ENCODE assay signal across 8 mouse cellular contexts in genomic region chr9:43827593-43827992, GRCm38 (mm10).
DNase-seq lines count a peak whose midpoint lies in the region; ATAC-seq and TF ChIP-seq lines count a peak whose summit lies in the region.

No protein-coding gene starts in this region.

- no peaks in the 10 kb centered on the region for H3K4me1 ChIP-seq in testis, adult 2 months (ENCODE audit: control insufficient read depth, insufficient read depth, low read length)
- peaks cover 19% of the 10 kb centered on the region for H3K4me1 ChIP-seq in embryonic facial prominence, embryonic 14.5 days (ENCODE audit: control insufficient read depth, insufficient read depth, low read length)
- no peaks in the 10 kb centered on the region for H3K4me1 ChIP-seq in stomach, postnatal 0 days (replicated peaks; ENCODE audit: control insufficient read depth, insufficient read depth)

- H3K36me3 ChIP-seq in testis, adult 2 months (ENCODE audit: control insufficient read depth, insufficient read depth, low read length) = no peaks in the 10 kb centered on the region
- H3K36me3 ChIP-seq in embryonic facial prominence, embryonic 14.5 days (ENCODE audit: control insufficient read depth, insufficient read depth, low read length) = no peaks in the 10 kb centered on the region
- no peaks in the 10 kb centered on the region for H3K36me3 ChIP-seq in stomach, postnatal 0 days (ENCODE audit: control insufficient read depth, insufficient read depth, low read length)

- no peaks in the 10 kb centered on the region for H3K9me3 ChIP-seq in embryonic facial prominence, embryonic 14.5 days (ENCODE audit: control insufficient read depth, low read length)
- no peaks in the 10 kb centered on the region for H3K9me3 ChIP-seq in stomach, postnatal 0 days (ENCODE audit: control insufficient read depth, low read length)

- DNase-seq in CD4-positive, CD25-positive, alpha-beta regulatory T cell, adult 2 months (ENCODE audit: low read depth, low spot score) = peak; percentile 67
- no peak for DNase-seq in testis, postnatal 14 days (ENCODE audit: low spot score)
- DNase-seq in embryonic facial prominence, embryonic 14.5 days (ENCODE audit: low spot score) = peak; percentile 77
- DNase-seq in kidney, postnatal 4 days = peak; percentile 71 to 75
- DNase-seq in lung, postnatal 36 days = peak; percentile 72
- DNase-seq in stomach, postnatal 0 days (ENCODE audit: low spot score) = peak; percentile 64

- TF ChIP-seq CTCF in testis, adult 2 months (IDR thresholded peaks at IDR 0.05; ENCODE audit: control insufficient read depth, insufficient read depth, insufficient replicate concordance, low read depth, low read length) = peak; percentile 78
- TF ChIP-seq CTCF in stomach, postnatal 0 days (IDR thresholded peaks at IDR 0.05; ENCODE audit: low read depth) = peak; percentile 79

- H3K4me3 ChIP-seq in testis, adult 2 months (ENCODE audit: control insufficient read depth, low read depth, low read length) = no peak overlapping the region
- no peak overlapping the region for H3K4me3 ChIP-seq in embryonic facial prominence, embryonic 14.5 days (ENCODE audit: low read depth, low read length)
- no peak overlapping the region for H3K4me3 ChIP-seq in stomach, postnatal 0 days (ENCODE audit: low read depth, low read length)

- H3K27me3 ChIP-seq in testis, adult 2 months (ENCODE audit: control insufficient read depth, insufficient read depth, low read length) = no peaks in the 10 kb centered on the region
- no peaks in the 10 kb centered on the region for H3K27me3 ChIP-seq in embryonic facial prominence, embryonic 14.5 days (replicated peaks; ENCODE audit: control insufficient read depth, insufficient read depth, low read length)
- no peaks in the 10 kb centered on the region for H3K27me3 ChIP-seq in stomach, postnatal 0 days (ENCODE audit: control insufficient read depth, insufficient read depth, low read length)

- TF ChIP-seq EP300 in stomach, postnatal 0 days (optimal IDR thresholded peaks at IDR 0.05) = no peak

- no peak for ATAC-seq in CD4-positive, CD25-positive, alpha-beta regulatory T cell, adult 4 months
- peak; percentile 42; the same call in 1 of the 2 replicates for ATAC-seq in embryonic facial prominence, embryonic 14.5 days (ENCODE audit: low read depth)
- 0 out of 2 replicates have a peak, but pooled peaks have one; percentile 13 for ATAC-seq in stomach, postnatal 0 days (ENCODE audit: low FRiP score, low TSS enrichment)

- WGBS in embryonic facial prominence, embryonic 14.5 days = 41% methylated on average over 5 of the region's 5 CpGs
- 44% methylated on average over 5 of the region's 5 CpGs for WGBS in stomach, postnatal 0 days

- H3K27ac ChIP-seq in testis, adult 2 months (ENCODE audit: control insufficient read depth, insufficient read depth, low read depth, low read length) = no peak overlapping the region
- 0 out of 2 replicates have a peak overlapping the region, but pooled peaks have one; percentile 44 for H3K27ac ChIP-seq in embryonic facial prominence, embryonic 14.5 days (replicated peaks; ENCODE audit: low read depth, low read length)
- H3K27ac ChIP-seq in stomach, postnatal 0 days (replicated peaks) = no peak overlapping the region

- H3K4me2 ChIP-seq in embryonic facial prominence, embryonic 14.5 days (ENCODE audit: low read depth, low read length) = no peak overlapping the region
- no peak overlapping the region for H3K4me2 ChIP-seq in stomach, postnatal 0 days (replicated peaks; ENCODE audit: low read depth)

- H3K9ac ChIP-seq in embryonic facial prominence, embryonic 14.5 days (ENCODE audit: low read depth, low read length) = no peak overlapping the region
- H3K9ac ChIP-seq in stomach, postnatal 0 days (ENCODE audit: low read length) = no peak overlapping the region

- no peak for TF ChIP-seq POLR2A in testis, adult 2 months (IDR thresholded peaks at IDR 0.05; ENCODE audit: control insufficient read depth, low read depth, low read length)
